Mouse (Mus musculus) limb, embryonic 10.5 days (tissue): ENCODE data around the gene Pcp4l1. TPM values are rescaled to one million over a fixed set of nuclear protein-coding genes. Genes with fewer than 3 reads are reported as not detected.
"Not testable (repeated sequence)": the region's sequence is repeated elsewhere in the genome, so short reads cannot be mapped to it uniquely, and the experiment has no call there.

ENCODE experiments used
- DNase-seq: peaks from one replicate; pipeline ENCODE4 v3.0.0-alpha.2; 2017; ENCODE audit warnings: low spot score
- H3K27ac ChIP-seq: fragments of 300-500 bp; sonication (generic); 2 replicates; pipeline ENCODE4 v1.5.1; 2016; ENCODE audit warnings: mild to moderate bottlenecking
- H3K27me3 ChIP-seq: fragments of 300-500 bp; sonication (generic); 2 replicates; pipeline ENCODE4 v1.6.1; 2016; ENCODE audit warnings: low read depth, mild to moderate bottlenecking; ENCODE audit not compliant: poor library complexity, severe bottlenecking
- H3K36me3 ChIP-seq: fragments of 300-500 bp; sonication (generic); 2 replicates; pipeline ENCODE4 v1.6.1; 2016; ENCODE audit warnings: mild to moderate bottlenecking, moderate library complexity
- H3K4me1 ChIP-seq: fragments of 300-500 bp; sonication (generic); 2 replicates; pipeline ENCODE4 v1.6.1; 2016
- H3K4me3 ChIP-seq: fragments of 300-500 bp; sonication (generic); 2 replicates; pipeline ENCODE4 v1.5.1; 2016; ENCODE audit warnings: mild to moderate bottlenecking, moderate library complexity
- H3K9me3 ChIP-seq: fragments of 300-500 bp; sonication (generic); replicated peaks from 2 replicates; pipeline ENCODE4 v1.6.1; 2016; ENCODE audit warnings: mild to moderate bottlenecking
- WGBS: fragments of 180-500 bp; shearing (Covaris S2); methylation state at CpG from one replicate; pipeline ENCODE4 v1.1.7; 2016; 5-methylcytosine and 5-hydroxymethylcytosine counted together
- polyA plus RNA-seq: library from polyadenylated mRNA; unstranded; fragments of >200 nt; fragmentation: Nextera tagmentation; extraction: Ambion mirVana; gene quantifications from 2 replicates; pipeline ENCODE4 v1.2.1, GENCODE M21; 2016

Gene Pcp4l1
- polyA plus RNA-seq, 1 experiment from 2014 or later: 1.7 TPM

GRCm38 (mm10) chr1:171168906-171169305 lies 27.2 kb downstream of the Pcp4l1 start:
- no peak for DNase-seq
- no peaks in the 10 kb centered on the region for H3K4me1 ChIP-seq

GRCm38 (mm10) chr1:171165629-171166345 lies 30.3 kb downstream of the Pcp4l1 start:
- DNase-seq: no peak
- no peak overlapping the region for H3K4me3 ChIP-seq
- H3K4me1 ChIP-seq: no peaks in the 10 kb centered on the region
- no peaks in the 10 kb centered on the region for H3K36me3 ChIP-seq
- no peak overlapping the region for H3K27ac ChIP-seq
- WGBS: 79% methylated on average over 5 of the region's 5 CpGs
- peaks cover 11% of the 10 kb centered on the region for H3K27me3 ChIP-seq
- no peaks in the 10 kb centered on the region for H3K9me3 ChIP-seq

More at GRCm38 (mm10) chr1:171168906-171169305, 27.2 kb downstream of the Pcp4l1 start:
- no peaks in the 10 kb centered on the region for H3K36me3 ChIP-seq
- 89% methylated on average over 12 of the region's 12 CpGs for WGBS
- no peaks in the 10 kb centered on the region for H3K27me3 ChIP-seq
- no peaks in the 10 kb centered on the region for H3K9me3 ChIP-seq
- no peak overlapping the region for H3K27ac ChIP-seq
- H3K4me3 ChIP-seq: no peak overlapping the region

- Histone ChIP-seq H3K4me1 (peaks cover 15% of the 10 kb centered on the region), H3K27ac (no peak overlapping the region), H3K36me3 (no peaks in the 10 kb centered on the region), H3K4me3 (no peak overlapping the region), H3K27me3 (peaks cover 26% of the 10 kb centered on the region), H3K9me3 (no peaks in the 10 kb centered on the region)
- no peak for DNase-seq
- WGBS: 32% methylated on average over 3 of the region's 3 CpGs
Measured at GRCm38 (mm10) chr1:171164258-171164657, 31.8 kb downstream of the Pcp4l1 start.

GRCm38 (mm10) chr1:171162526-171162925 lies 33.5 kb downstream of the Pcp4l1 start:
- H3K4me3 ChIP-seq: no peak overlapping the region
- no peaks in the 10 kb centered on the region for H3K36me3 ChIP-seq
- peaks cover 43% of the 10 kb centered on the region for H3K27me3 ChIP-seq
- DNase-seq: no peak
- 91% methylated on average over 3 of the region's 3 CpGs for WGBS
- no peaks in the 10 kb centered on the region for H3K9me3 ChIP-seq
- H3K27ac ChIP-seq: no peak overlapping the region
- peaks cover 15% of the 10 kb centered on the region for H3K4me1 ChIP-seq

GRCm38 (mm10) chr1:171159485-171159975 lies 36.5 kb downstream of the Pcp4l1 start:
- Histone ChIP-seq H3K27ac (no peak overlapping the region), H3K27me3 (peaks cover 71% of the 10 kb centered on the region), H3K4me3 (peak overlapping the region; percentile 41), H3K36me3 (no peaks in the 10 kb centered on the region), H3K4me1 (peaks cover 15% of the 10 kb centered on the region), H3K9me3 (no peaks in the 10 kb centered on the region)
- DNase-seq: peak; percentile 45
- WGBS: 3% methylated on average over 15 of the region's 15 CpGs

GRCm38 (mm10) chr1:171157965-171158364 lies 38.1 kb downstream of the Pcp4l1 start:
- H3K27me3 ChIP-seq: peaks cover 73% of the 10 kb centered on the region
- H3K4me3 ChIP-seq: no peak overlapping the region
- peaks cover 15% of the 10 kb centered on the region for H3K4me1 ChIP-seq
- H3K9me3 ChIP-seq: no peaks in the 10 kb centered on the region
- no peaks in the 10 kb centered on the region for H3K36me3 ChIP-seq
- no peak overlapping the region for H3K27ac ChIP-seq
- DNase-seq: no peak

- no peak for DNase-seq
- H3K27me3 ChIP-seq: peaks cover 70% of the 10 kb centered on the region
- no peaks in the 10 kb centered on the region for H3K9me3 ChIP-seq
- H3K36me3 ChIP-seq: no peaks in the 10 kb centered on the region
- WGBS: 77% methylated on average over 3 of the region's 3 CpGs
- no peak overlapping the region for H3K4me3 ChIP-seq
- peaks cover 15% of the 10 kb centered on the region for H3K4me1 ChIP-seq
- H3K27ac ChIP-seq: no peak overlapping the region
Measured at GRCm38 (mm10) chr1:171156644-171157043, 39.4 kb downstream of the Pcp4l1 start.

GRCm38 (mm10) chr1:171151966-171152365 lies 44.1 kb downstream of the Pcp4l1 start:
- peaks cover 24% of the 10 kb centered on the region for H3K27me3 ChIP-seq
- H3K27ac ChIP-seq: no peak overlapping the region
- 88% methylated on average over 4 of the region's 4 CpGs for WGBS
- peaks cover 18% of the 10 kb centered on the region for H3K4me1 ChIP-seq
- no peak for DNase-seq
- H3K4me3 ChIP-seq: no peak overlapping the region
- no peaks in the 10 kb centered on the region for H3K9me3 ChIP-seq
- no peaks in the 10 kb centered on the region for H3K36me3 ChIP-seq

- peak; percentile 55 for DNase-seq
- H3K36me3 ChIP-seq: peaks cover 2% of the 10 kb centered on the region; the same call in 1 of the 2 replicates
- H3K9me3 ChIP-seq: no peaks in the 10 kb centered on the region
- peak overlapping the region; percentile 86 for H3K4me3 ChIP-seq
- peaks cover 13% of the 10 kb centered on the region for H3K27me3 ChIP-seq
- H3K27ac ChIP-seq: peak overlapping the region; percentile 89
- peaks cover 18% of the 10 kb centered on the region for H3K4me1 ChIP-seq
- 5% methylated on average over 18 of the region's 18 CpGs for WGBS
Measured at GRCm38 (mm10) chr1:171150838-171151391, 45.2 kb downstream of the Pcp4l1 start.

- Histone ChIP-seq H3K4me3 (peak within 1 kb of the TSS; percentile 86), H3K27me3 (peaks cover 6% of the 10 kb centered on the region), H3K9me3 (no peaks in the 10 kb centered on the region), H3K27ac (peak within 1 kb of the TSS; percentile 89), H3K4me1 (peaks cover 18% of the 10 kb centered on the region), H3K36me3 (peaks cover 9% of the 10 kb centered on the region; the same call in 1 of the 2 replicates)
- 1% methylated on average over 34 of the region's 34 CpGs for WGBS
- DNase-seq: peak; percentile 97
Measured at GRCm38 (mm10) chr1:171149974-171150760, 45.9 kb downstream of the Pcp4l1 start, which contains the start of the genes Sdhc and Mpz. Gene Sdhc (minus strand): TSS chr1:171150603. Gene Mpz (plus strand): TSS chr1:171150711.

GRCm38 (mm10) chr1:171142981-171143380 lies 53.1 kb downstream of the Pcp4l1 start:
- H3K9me3 ChIP-seq, H3K4me1 ChIP-seq, H3K4me3 ChIP-seq, DNase-seq, H3K27ac ChIP-seq, H3K27me3 ChIP-seq: not testable (repeated sequence)
- 81% methylated on average over 11 of the region's 11 CpGs for WGBS
- peaks cover 74% of the 10 kb centered on the region for H3K36me3 ChIP-seq

- H3K27me3 ChIP-seq, H3K4me3 ChIP-seq, DNase-seq, H3K9me3 ChIP-seq, H3K4me1 ChIP-seq, H3K27ac ChIP-seq: not testable (repeated sequence)
- 94% methylated on average over 8 of the region's 8 CpGs for WGBS
- peaks cover 96% of the 10 kb centered on the region for H3K36me3 ChIP-seq
Measured at GRCm38 (mm10) chr1:171137486-171138155, 58.4 kb downstream of the Pcp4l1 start.
